Mouse (Mus musculus) gastrocnemius, adult 18-20 months (tissue): ENCODE measurements around the gene Unc45a. TPM values are rescaled to one million over a fixed set of nuclear protein-coding genes. Genes with fewer than 3 reads are reported as not detected.

Source experiments
- DNase-seq: peaks from one replicate; pipeline ENCODE4 v3.0.0; 2021; ENCODE audit warnings: low spot score
- total RNA-seq, 2 experiments: library from RNA; stranded (reverse); gene quantifications; 2 replicates each; pipeline ENCODE4 v1.2.3; 2021

The Unc45a gene
- total RNA-seq, 2 experiments from 2014 or later = 9.9 to 10.1 TPM

GRCm38 (mm10) chr7:80285725-80286124 is 55.1 kb downstream of the Unc45a start:
- no peak for DNase-seq

- no peak for DNase-seq
These were observed 56.4 kb downstream of the Unc45a start for GRCm38 (mm10) chr7:80284391-80284790.

DNA sequence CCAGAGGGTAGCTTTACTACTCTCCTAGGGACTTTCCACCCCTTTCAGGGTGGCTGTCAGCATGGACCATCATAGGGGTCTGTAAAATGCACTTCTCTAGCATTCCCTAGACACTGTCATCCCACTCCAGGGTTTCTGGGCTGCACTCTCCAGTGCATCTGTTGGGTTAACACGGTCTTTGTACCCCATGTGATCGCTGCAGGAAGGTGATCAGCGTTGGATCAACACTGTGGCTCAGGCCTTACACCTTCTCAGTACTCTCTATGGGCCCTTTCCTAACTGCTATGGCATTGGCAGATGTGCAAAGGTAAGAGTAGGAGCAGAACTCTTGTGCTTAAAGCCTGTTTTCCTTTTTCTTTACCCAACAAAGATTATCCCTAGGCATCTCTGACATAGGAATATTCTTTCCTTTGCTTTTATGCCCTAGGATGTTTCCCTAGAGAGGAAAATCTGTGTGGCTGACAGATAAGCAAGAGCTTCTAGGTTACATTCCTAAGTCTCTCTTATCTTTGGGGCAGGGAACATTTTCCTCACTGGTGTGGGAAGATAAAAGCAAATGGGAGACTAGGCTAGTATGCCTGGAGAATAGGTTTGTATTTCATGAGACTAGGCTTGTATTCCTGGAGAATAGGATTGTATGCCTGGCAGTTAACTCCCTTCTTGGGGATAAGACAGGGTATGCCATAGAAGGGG is 57.4 kb downstream of the Unc45a start:
- no peak for DNase-seq

- DNase-seq = no peak
These were observed 59.2 kb downstream of the Unc45a start for GRCm38 (mm10) chr7:80281646-80282045.

DNA sequence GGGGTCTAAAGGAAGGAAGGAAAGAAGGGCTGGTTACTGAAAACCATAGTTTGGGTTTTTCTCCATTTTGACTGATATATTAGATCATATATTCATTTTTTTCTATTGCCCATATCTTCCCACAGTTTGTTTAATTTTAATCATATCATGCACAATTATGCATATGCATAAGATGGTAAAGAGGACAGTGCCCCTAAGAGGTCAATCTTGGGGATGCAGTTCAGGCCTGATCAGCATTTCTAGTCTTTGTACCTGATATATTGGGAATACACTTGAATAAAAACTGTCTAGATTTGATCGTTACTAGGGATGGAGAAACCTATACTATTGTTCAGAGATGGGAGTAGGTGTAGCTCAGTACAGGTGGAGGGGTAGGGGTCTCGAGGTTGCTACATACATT is 59.8 kb downstream of the Unc45a start:
- no peak for DNase-seq

GRCm38 (mm10) chr7:80280032-80280431 is 60.8 kb downstream of the Unc45a start:
- no peak for DNase-seq

DNA sequence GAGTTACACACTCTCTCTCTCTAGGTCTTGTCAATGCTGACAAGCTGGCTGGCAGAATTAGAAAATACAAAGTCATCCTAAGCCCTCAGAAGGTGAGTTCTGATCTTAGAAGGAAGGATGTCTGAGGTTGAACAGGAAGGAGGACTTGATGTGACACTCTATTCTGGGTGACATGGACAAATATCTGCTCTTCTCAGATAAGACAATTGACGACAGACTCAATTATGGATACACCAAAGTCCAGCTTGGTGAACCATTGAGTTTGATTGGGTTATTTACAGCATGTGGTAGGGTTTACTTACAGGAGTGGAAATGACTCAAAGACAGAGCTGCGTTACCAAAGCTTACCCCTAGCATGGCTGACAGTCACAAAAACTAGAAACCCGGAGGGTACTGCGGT is 64.4 kb downstream of the Unc45a start:
- no peak for DNase-seq

Other genes with a start within 250 kb of the Unc45a start
- gene Idh2, start 225.6 kb downstream of the Unc45a start, total RNA-seq = 100 to 1,000 TPM; 317 to 516 TPM
- 1 to 10 TPM; 1.2 to 1.7 TPM for gene Sema4b, start 154.2 kb downstream of the Unc45a start, total RNA-seq
- gene Cib1, start 108.2 kb downstream of the Unc45a start, total RNA-seq = 1 to 10 TPM; 5.2 to 8.8 TPM
- under 1 TPM; 0.81 to 0.91 TPM for gene Gdpgp1, start 108.1 kb downstream of the Unc45a start, total RNA-seq
- gene Ttll13, start 94.6 kb downstream of the Unc45a start, total RNA-seq = under 1 TPM in 1 of 2 experiments, not detected in 1; 0.18 TPM
- 10 to 100 TPM; 20.7 to 22.5 TPM for gene Ngrn, start 79.8 kb downstream of the Unc45a start, total RNA-seq
- 1 to 10 TPM; 2.7 to 3.0 TPM for gene Vps33b, start 71.4 kb downstream of the Unc45a start, total RNA-seq
- gene Prc1, start 46.6 kb downstream of the Unc45a start, total RNA-seq = under 1 TPM in 1 of 2 experiments, not detected in 1; 0.19 TPM
- 1 to 10 TPM; 6.7 to 7.8 TPM for gene Rccd1, start 16.6 kb downstream of the Unc45a start, total RNA-seq
- gene Hddc3, start 2.1 kb upstream of the Unc45a start, total RNA-seq = 10 to 100 TPM; 28.8 to 31.7 TPM
- 100 to 1,000 TPM; 132 to 136 TPM for gene Man2a2, start 30.4 kb upstream of the Unc45a start, total RNA-seq
- gene Fes, start 46.9 kb upstream of the Unc45a start, total RNA-seq = 1 to 10 TPM; 2.0 to 3.5 TPM
- 10 to 100 TPM; 52.8 to 53.9 TPM for gene Furin, start 64.4 kb upstream of the Unc45a start, total RNA-seq
- gene Blm, start 194.1 kb upstream of the Unc45a start, total RNA-seq = 1 to 10 TPM; 1.4 to 1.9 TPM